Mouse (Mus musculus) embryo, embryonic 9.5 days (tissue): ENCODE measurements around the gene Tmem132d.

Experiments
- DNase-seq: peaks from one replicate; pipeline ENCODE4 v3.0.0-alpha.2; 2017; ENCODE audit errors: extremely low spot score

Gene Tmem132d

GRCm38 (mm10) chr5:127937914-127938313 is 495.0 kb downstream of the Tmem132d start:
- no peak for DNase-seq

GRCm38 (mm10) chr5:127929687-127930086 is 503.2 kb downstream of the Tmem132d start:
- DNase-seq, result no peak

- DNase-seq, result no peak
Observed at GRCm38 (mm10) chr5:127926686-127927085, 506.2 kb downstream of the Tmem132d start.

GRCm38 (mm10) chr5:127924106-127924505 is 508.8 kb downstream of the Tmem132d start:
- peak; percentile 25 for DNase-seq

GRCm38 (mm10) chr5:127919171-127919570 is 513.7 kb downstream of the Tmem132d start:
- no peak for DNase-seq

- no peak for DNase-seq
Observed at GRCm38 (mm10) chr5:127918376-127918775, 514.5 kb downstream of the Tmem132d start.

- no peak for DNase-seq
Observed at GRCm38 (mm10) chr5:127914157-127914556, 518.7 kb downstream of the Tmem132d start.

GRCm38 (mm10) chr5:127911603-127912002 is 521.3 kb downstream of the Tmem132d start:
- no peak for DNase-seq

- no peak for DNase-seq
Observed at GRCm38 (mm10) chr5:127910356-127910755, 522.5 kb downstream of the Tmem132d start.

- DNase-seq, result no peak
Observed at GRCm38 (mm10) chr5:127895176-127895575, 537.7 kb downstream of the Tmem132d start.

GRCm38 (mm10) chr5:127885566-127886505 is 547.0 kb downstream of the Tmem132d start:
- DNase-seq, result no peak

- DNase-seq, result no peak
Observed at GRCm38 (mm10) chr5:127883021-127883420, 549.9 kb downstream of the Tmem132d start.

GRCm38 (mm10) chr5:127874461-127874860 is 558.4 kb downstream of the Tmem132d start:
- DNase-seq, result no peak

GRCm38 (mm10) chr5:127865157-127865556 is 567.7 kb downstream of the Tmem132d start:
- no peak for DNase-seq

- no peak for DNase-seq
Observed at GRCm38 (mm10) chr5:127859719-127860118, 573.2 kb downstream of the Tmem132d start.

GRCm38 (mm10) chr5:127852305-127852704 is 580.6 kb downstream of the Tmem132d start:
- no peak for DNase-seq

- DNase-seq, result no peak
Observed at GRCm38 (mm10) chr5:127831791-127832190, 601.1 kb downstream of the Tmem132d start.

- DNase-seq, result no peak
Observed at GRCm38 (mm10) chr5:127830831-127831230, 602.0 kb downstream of the Tmem132d start.

- DNase-seq, result no peak
Observed at GRCm38 (mm10) chr5:127828756-127829155, 604.1 kb downstream of the Tmem132d start.

GRCm38 (mm10) chr5:127821960-127822359 is 610.9 kb downstream of the Tmem132d start:
- DNase-seq, result no peak

- DNase-seq, result no peak
Observed at GRCm38 (mm10) chr5:127815292-127815691, 617.6 kb downstream of the Tmem132d start.

- DNase-seq, result no peak
Observed at GRCm38 (mm10) chr5:127807419-127807818, 625.5 kb downstream of the Tmem132d start.

- no peak for DNase-seq
Observed at GRCm38 (mm10) chr5:127806850-127807249, 626.0 kb downstream of the Tmem132d start.
